In genomic region chr5:100632540-100633129, GRCm38 (mm10) we compare ENCODE assay signal across 10 mouse cellular contexts. TPM values are rescaled to one million over a fixed set of nuclear protein-coding genes. Genes with fewer than 3 reads are reported as not detected.
A peak's percentile ranks its signal among the peaks of the same experiment; 100 is the strongest.
DNase-seq lines count a peak whose midpoint lies in the region; ATAC-seq lines count a peak whose summit lies in the region.
"Had no signal": no experiment of that assay in that cellular context is flagged by ENCODE, and none has a peak within 500 bp of the region (broad histone marks: within the 10 kb centered on the region; RNA-seq: fewer than 3 reads in every experiment).

No protein-coding gene starts in this region.

- no peak overlapping the region for H3K4me3 ChIP-seq in kidney, embryonic 15.5 days (replicated peaks)
- no peak overlapping the region for H3K4me3 ChIP-seq in stomach, embryonic 16.5 days (replicated peaks; ENCODE audit: low read length)

- intact Hi-C loops in left cerebral cortex, postnatal 14 days (cut with DNase I) = no loop called here

- no peak overlapping the region for H3K27ac ChIP-seq in kidney, embryonic 15.5 days
- H3K27ac ChIP-seq in stomach, embryonic 16.5 days (ENCODE audit: low read length) = peak overlapping the region; percentile 46; the same call in 1 of the 2 replicates
- H3K27ac ChIP-seq: macrophage had no signal

- peak; percentile 52 for ATAC-seq in kidney, embryonic 15.5 days (replicated peaks; ENCODE audit: low FRiP score)
- ATAC-seq in stomach, embryonic 16.5 days (ENCODE audit: insufficient read depth, low FRiP score) = peak; percentile 81
- no peak for ATAC-seq in inflammation-experienced regulatory T-cells, adult 6 months

- no peaks in the 10 kb centered on the region for H3K27me3 ChIP-seq in kidney, embryonic 15.5 days
- no peaks in the 10 kb centered on the region for H3K27me3 ChIP-seq in stomach, embryonic 16.5 days (ENCODE audit: control insufficient read depth, insufficient read depth, low read length)

- H3K4me2 ChIP-seq in kidney, embryonic 15.5 days = no peak overlapping the region
- H3K4me2 ChIP-seq in stomach, embryonic 16.5 days (ENCODE audit: low read depth, low read length) = no peak overlapping the region

- no peaks in the 10 kb centered on the region for H3K9me3 ChIP-seq in kidney, embryonic 15.5 days (replicated peaks)
- no peaks in the 10 kb centered on the region for H3K9me3 ChIP-seq in stomach, embryonic 16.5 days (replicated peaks; ENCODE audit: control insufficient read depth, low read length)

- H3K4me1 ChIP-seq in kidney, embryonic 15.5 days = peaks cover 11% of the 10 kb centered on the region; the same call in 1 of the 2 replicates
- 0 out of 2 replicates have a peak, but pooled peaks cover 6% of the 10 kb centered on the region for H3K4me1 ChIP-seq in stomach, embryonic 16.5 days (ENCODE audit: control insufficient read depth, insufficient read depth, low read length)

- WGBS in kidney, embryonic 15.5 days = 76% methylated on average over 8 of the region's 8 CpGs
- 72% methylated on average over 8 of the region's 8 CpGs for WGBS in stomach, embryonic 16.5 days

- H3K9ac ChIP-seq in kidney, embryonic 15.5 days = no peak overlapping the region
- H3K9ac ChIP-seq in stomach, embryonic 16.5 days (ENCODE audit: low read length) = no peak overlapping the region

- H3K36me3 ChIP-seq in kidney, embryonic 15.5 days = no peaks in the 10 kb centered on the region
- H3K36me3 ChIP-seq in stomach, embryonic 16.5 days (ENCODE audit: control insufficient read depth, insufficient read depth, low read length) = no peaks in the 10 kb centered on the region

- DNase-seq in adrenal gland, postnatal 10 days = peak; percentile 26
- DNase-seq in adrenal gland, postnatal 25 days = no peak
- DNase-seq in spleen, postnatal 36 days (ENCODE audit: low spot score in 2 of 2) = peak; percentile 43 to 60
- DNase-seq in spleen, postnatal 4 days (ENCODE audit: low spot score in 2 of 2) = no peak
- DNase-seq in left cerebral cortex, postnatal 14 days (ENCODE audit: low spot score in 2 of 2) = no peak
- DNase-seq: B cell, adult 2 months had no signal

RNA-seq across cellular contexts. Expression of gene Coq2, which starts 42.3 kb away (rescaled TPM):
- total RNA-seq in adrenal gland, postnatal 10 days (2021) = 10 to 100 TPM; 55.3 to 66.0 TPM
- total RNA-seq in adrenal gland, postnatal 25 days (2021) = 63.0 and 65.2 TPM in 2 replicates
- 60.8 and 62.5 TPM in 2 replicates for polyA plus RNA-seq in kidney, embryonic 15.5 days (2015; fragmentation: Nextera tagmentation; extraction: Ambion mirVana)
- 51.8 and 52.2 TPM in 2 replicates for polyA plus RNA-seq in stomach, embryonic 16.5 days (2015; fragmentation: Nextera tagmentation; extraction: Ambion mirVana)
- 10 to 100 TPM in 2 of 3 experiments, 1 to 10 TPM in 1; 6.8 to 11.9 (median 11.6) TPM for polyA plus RNA-seq in inflammation-experienced regulatory T-cells, adult 6 months (2017; shearing (Covaris generic))
- total RNA-seq in left cerebral cortex, postnatal 14 days (2021) = 10 to 100 TPM; 63.3 to 64.4 TPM

Comparison
In these comparisons a context has a peak if more than half of its experiments do, and no peak if none do; other contexts are left out.
1. DNase-seq: peak in adrenal gland, postnatal 10 days (single experiment) and spleen, postnatal 36 days (2 of 2); none in adrenal gland, postnatal 25 days (single experiment), spleen, postnatal 4 days (0 of 2) and left cerebral cortex, postnatal 14 days (0 of 2).